Mouse (Mus musculus): ENCODE results near the gene Apbb2. TPM values are rescaled to one million over a fixed set of nuclear protein-coding genes. Genes with fewer than 3 reads are reported as not detected.

Gene Apbb2
- polyA plus RNA-seq, 1 experiment, result not detected

DNA sequence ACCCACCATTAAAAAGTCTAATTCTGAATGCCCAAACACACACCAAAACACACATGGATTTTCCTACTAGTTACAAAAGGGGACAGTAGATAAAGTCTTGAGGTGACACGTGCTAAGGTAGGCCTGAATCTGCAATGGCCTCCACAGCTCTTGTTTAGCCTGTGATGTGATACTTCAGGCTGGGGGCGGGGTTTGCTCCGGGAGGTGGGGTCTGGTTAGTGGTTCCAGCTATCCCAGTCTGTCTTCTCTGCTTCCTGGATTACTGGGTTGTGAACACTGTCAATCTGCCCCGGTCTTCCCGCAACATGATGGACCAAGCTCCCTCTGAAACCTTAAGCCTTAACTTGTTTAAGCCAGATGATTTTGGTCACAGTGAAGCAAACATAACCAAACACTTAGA lies 210.0 kb downstream of the Apbb2 start:
- no peak for TF ChIP-seq GATA1 (IDR thresholded peaks at IDR 0.05; ENCODE audit: low read length)

- TF ChIP-seq GATA1 (IDR thresholded peaks at IDR 0.05; ENCODE audit: low read length), result no peak
Observed at GRCm38 (mm10) chr5:66407948-66408347, 210.6 kb downstream of the Apbb2 start.

DNA sequence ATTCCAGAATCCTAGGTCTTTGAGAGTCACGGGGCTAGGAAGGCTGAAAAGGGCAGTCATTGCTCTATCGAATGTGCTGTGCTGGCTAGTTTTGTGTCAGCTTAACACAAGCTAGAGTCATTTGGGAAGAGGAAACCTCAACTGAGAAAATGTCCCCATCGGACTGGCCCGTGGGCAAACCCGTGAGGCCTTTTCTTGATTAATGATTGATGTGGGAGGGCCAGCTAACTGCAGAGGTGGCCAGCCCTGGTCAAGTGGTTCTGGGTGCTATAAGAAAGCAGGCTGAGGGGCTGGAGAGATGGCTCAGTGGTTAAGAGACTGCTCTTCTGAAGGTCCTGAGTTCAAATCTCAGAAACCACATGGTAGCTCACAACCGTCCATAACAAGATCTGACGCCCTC lies 212.2 kb downstream of the Apbb2 start:
- no peak for TF ChIP-seq GATA1 (IDR thresholded peaks at IDR 0.05; ENCODE audit: low read length)

DNA sequence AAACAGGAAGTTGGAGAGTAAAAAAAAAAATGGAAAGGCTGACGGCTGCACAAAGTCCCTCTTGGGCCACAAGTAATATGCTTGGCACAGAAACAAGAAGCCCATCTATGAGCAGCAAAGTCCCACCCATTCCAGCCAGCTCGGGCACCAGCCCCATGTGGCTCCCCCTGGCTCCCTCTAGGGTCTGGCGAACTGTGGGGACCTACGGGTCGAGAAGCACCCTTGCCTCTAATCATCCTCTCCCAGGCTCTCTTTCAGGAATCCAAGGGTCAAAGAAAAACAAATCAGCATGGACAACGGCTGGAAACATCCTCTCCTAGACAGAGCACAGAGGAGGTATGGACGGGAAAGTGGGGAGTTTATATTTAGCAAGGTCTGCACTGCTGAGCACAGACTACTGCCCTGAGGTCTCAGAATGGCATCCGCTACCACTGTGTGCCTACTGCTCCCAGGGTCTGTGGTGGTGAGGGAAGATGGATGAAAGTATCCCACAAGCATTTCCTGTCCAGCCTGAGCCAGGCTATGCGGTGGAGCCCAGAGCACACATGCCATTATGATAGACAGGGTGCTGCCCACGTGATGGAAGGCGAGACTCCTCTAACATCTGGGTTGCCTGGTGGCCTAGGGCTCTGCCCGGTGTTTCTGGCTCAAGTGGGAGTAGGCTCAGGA lies 212.7 kb downstream of the Apbb2 start:
- no peak for TF ChIP-seq GATA1 (IDR thresholded peaks at IDR 0.05; ENCODE audit: low read length)

GRCm38 (mm10) chr5:66405305-66405704 lies 213.3 kb downstream of the Apbb2 start:
- no peak for TF ChIP-seq GATA1 (IDR thresholded peaks at IDR 0.05; ENCODE audit: low read length)

DNA sequence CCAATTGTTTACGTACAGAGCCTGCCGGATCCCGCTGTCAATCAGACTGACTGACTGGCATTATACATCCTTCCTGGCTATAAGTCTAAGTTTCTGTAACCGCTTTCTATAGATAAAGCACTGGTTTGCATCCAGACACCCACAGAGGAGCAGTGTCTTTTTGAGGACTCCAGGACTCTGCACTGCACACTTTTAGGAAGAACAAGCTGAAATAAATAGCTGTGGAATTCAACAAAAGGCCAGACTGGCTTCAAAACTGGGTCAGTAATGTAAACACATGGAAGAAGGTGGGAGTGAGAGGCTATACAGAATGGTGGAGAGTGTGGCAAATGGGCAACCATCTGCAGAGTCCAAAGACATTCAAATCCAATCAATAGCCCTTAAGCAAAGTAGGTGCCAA lies 218.0 kb downstream of the Apbb2 start:
- TF ChIP-seq GATA1 (IDR thresholded peaks at IDR 0.05; ENCODE audit: low read length), result no peak

DNA sequence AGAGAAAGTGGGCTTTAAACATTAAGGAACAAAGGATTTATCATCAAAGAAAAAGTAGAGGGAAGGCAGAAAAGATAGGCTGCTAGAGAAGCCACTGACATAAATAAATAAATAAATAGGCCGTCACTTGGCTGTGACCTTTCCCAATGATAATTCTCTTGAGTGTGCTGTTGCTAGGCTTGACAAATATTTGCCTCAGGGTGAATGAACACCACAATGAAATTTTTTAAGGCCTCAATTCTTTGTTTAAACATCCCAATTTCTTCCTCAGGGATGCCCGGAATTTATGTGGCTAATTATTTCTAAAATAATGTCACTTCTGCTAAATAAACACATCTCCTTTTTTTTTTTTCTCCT lies 219.3 kb downstream of the Apbb2 start:
- TF ChIP-seq GATA1 (IDR thresholded peaks at IDR 0.05; ENCODE audit: low read length), result no peak

- TF ChIP-seq GATA1 (IDR thresholded peaks at IDR 0.05; ENCODE audit: low read length), result no peak
Observed at GRCm38 (mm10) chr5:66398530-66399263, 219.9 kb downstream of the Apbb2 start.

GRCm38 (mm10) chr5:66393767-66394446 lies 224.7 kb downstream of the Apbb2 start:
- no peak for TF ChIP-seq GATA1 (IDR thresholded peaks at IDR 0.05; ENCODE audit: low read length)

DNA sequence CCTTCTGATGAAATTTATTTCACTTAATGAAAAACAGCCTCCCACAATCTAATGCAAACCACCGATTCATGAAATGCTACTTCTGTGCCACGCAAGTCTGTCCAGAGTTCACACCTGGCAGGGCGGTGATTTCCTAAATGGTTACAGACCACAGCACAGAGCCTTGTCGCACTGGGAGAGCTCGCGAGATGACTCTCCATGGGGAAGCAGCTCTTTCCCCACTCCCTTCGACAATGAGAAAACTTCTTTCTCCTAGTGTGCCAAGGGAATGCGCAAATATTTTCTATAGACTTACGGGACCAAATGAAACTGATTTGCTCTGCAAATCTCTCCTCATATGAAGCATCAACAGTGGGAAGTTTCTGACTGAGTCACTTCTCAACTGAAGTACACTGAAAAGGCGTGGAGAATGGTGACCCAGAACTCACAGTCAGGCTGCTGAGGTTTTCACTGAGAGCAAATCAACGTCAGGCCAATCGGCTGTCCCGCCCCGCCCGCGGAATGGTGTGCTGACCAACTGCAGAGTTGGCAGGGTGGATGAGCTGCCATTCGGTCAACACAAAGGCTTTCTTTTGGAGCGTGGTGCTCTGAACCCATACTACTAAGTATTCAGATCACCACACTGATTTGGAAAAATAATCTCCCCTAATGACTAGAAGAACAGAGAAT lies 225.6 kb downstream of the Apbb2 start:
- TF ChIP-seq GATA1 (IDR thresholded peaks at IDR 0.05; ENCODE audit: low read length), result no peak

DNA sequence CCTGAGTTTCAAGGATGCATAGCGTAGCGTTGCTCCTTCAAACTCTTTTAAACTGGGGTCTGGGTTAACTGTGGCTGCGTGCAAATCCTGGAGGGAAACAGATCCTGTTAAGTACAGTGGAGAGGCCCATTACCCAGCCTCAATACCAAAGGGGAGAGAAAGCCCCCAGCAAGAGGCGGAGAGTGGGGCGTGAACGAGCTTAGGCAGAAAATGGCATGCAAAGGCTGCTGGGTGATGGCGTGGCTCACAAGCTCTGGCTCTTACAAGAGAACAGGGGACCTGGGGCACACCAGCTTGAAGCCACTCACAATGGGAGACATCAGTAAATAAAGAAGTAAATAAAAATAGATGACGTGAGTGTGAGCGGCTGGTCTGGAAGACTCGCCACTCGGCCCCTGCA lies 226.8 kb downstream of the Apbb2 start:
- no peak for TF ChIP-seq GATA1 (IDR thresholded peaks at IDR 0.05; ENCODE audit: low read length)

GRCm38 (mm10) chr5:66391299-66391698 lies 227.3 kb downstream of the Apbb2 start:
- no peak for TF ChIP-seq GATA1 (IDR thresholded peaks at IDR 0.05; ENCODE audit: low read length)

GRCm38 (mm10) chr5:66390567-66390966 lies 228.0 kb downstream of the Apbb2 start:
- no peak for TF ChIP-seq GATA1 (IDR thresholded peaks at IDR 0.05; ENCODE audit: low read length)

GRCm38 (mm10) chr5:66387481-66387880 lies 231.1 kb downstream of the Apbb2 start:
- TF ChIP-seq GATA1 (IDR thresholded peaks at IDR 0.05; ENCODE audit: low read length), result no peak

- TF ChIP-seq GATA1 (IDR thresholded peaks at IDR 0.05; ENCODE audit: low read length), result no peak
Observed at GRCm38 (mm10) chr5:66385636-66386035, 232.9 kb downstream of the Apbb2 start.

DNA sequence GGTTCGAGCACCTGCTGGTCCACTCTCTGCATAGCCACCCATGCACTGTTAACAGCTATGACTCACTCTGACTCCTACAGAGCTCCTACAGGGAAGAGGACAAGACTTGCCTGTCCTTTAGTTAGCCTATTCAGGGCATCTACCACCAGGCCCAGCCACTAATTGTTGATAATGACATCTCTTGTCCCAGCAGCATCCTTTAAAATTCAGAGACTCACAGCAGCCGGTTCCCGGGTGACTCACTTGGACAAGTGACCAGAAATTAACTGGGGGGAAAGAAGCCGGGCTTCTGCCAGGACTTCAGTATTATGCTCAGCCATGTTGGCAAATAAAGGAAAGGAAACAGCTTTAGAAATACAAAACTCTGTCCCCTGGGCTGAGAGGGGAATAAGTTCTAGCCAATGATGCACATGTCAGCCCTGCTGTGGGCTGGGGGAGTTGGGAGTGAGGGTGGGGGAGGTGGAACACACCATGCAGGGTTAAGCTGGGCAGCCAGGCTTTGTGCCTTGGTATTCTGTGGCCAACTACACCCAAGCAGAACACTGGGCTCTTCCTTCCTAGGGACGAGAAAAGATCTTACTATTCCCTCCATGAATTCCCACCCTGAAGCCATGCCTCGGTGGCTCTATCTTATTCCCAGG lies 233.7 kb downstream of the Apbb2 start:
- TF ChIP-seq GATA1 (IDR thresholded peaks at IDR 0.05; ENCODE audit: low read length), result no peak
